Comparison of ENCODE assay signal across 8 mouse cellular contexts in the genomic region with DNA sequence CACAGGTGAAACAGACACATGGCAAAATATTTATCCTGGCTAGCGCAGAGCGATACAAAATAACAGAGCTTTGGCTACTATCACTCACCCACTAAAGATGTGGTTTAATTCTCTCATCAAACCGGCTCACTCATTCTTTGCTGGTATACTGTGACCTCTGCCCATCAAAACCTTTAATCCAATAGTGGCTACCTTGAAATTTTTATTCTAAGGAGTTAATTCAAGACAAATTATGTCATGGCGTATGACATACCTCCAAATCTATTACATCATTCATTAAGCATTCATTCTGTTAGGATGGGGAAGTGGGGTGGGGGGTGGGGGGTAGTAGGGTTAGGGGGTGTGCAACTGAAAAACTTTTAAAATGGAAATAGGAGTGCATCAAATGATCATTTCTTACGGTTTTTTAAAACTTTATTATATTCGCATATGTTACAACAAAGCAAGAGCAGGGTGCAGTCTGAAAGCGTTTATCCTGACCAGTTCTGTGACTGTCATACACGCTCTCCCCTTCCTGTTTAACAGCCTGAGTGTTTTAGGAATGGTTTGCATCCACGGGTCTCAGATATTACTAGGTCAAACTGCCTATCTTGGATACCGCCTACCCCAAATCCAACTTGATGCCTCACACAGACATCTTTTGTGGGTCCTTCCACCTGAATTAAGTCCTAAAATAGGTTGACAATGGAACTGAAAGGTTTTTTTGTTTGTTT. TPM values are rescaled to one million over a fixed set of nuclear protein-coding genes. Genes with fewer than 3 reads are reported as not detected.
DNase-seq lines count a peak whose midpoint lies in the region; ATAC-seq and TF ChIP-seq lines count a peak whose summit lies in the region.

No protein-coding gene starts in this region.

- H3K36me3 ChIP-seq in embryonic facial prominence, embryonic 14.5 days (ENCODE audit: control insufficient read depth, insufficient read depth, low read length), result no peaks in the 10 kb centered on the region
- no peaks in the 10 kb centered on the region for H3K36me3 ChIP-seq in limb, embryonic 10.5 days

- no peak for TF ChIP-seq POLR2A in olfactory bulb, adult 2 months (IDR thresholded peaks at IDR 0.05; ENCODE audit: insufficient read depth, low read depth, low read length)

- H3K27ac ChIP-seq in embryonic facial prominence, embryonic 14.5 days (replicated peaks; ENCODE audit: low read depth, low read length), result peak overlapping the region; percentile 95; the same call in 1 of the 2 replicates
- H3K27ac ChIP-seq in limb, embryonic 10.5 days, result peak overlapping the region; percentile 99; the same call in 1 of the 2 replicates
- no peak overlapping the region for H3K27ac ChIP-seq in olfactory bulb, adult 2 months (ENCODE audit: insufficient read depth, low read depth, low read length)

- no peak for TF ChIP-seq CTCF in olfactory bulb, adult 2 months (IDR thresholded peaks at IDR 0.05; ENCODE audit: insufficient read depth, low read depth, low read length)

- WGBS in embryonic facial prominence, embryonic 14.5 days, result 50% methylated on average over 10 of the region's 10 CpGs
- 84% methylated on average over 10 of the region's 10 CpGs for WGBS in limb, embryonic 10.5 days
- WGBS in olfactory bulb, adult 2 months, result 73% methylated on average over 10 of the region's 10 CpGs

- peak overlapping the region; percentile 92 for H3K4me3 ChIP-seq in embryonic facial prominence, embryonic 14.5 days (ENCODE audit: low read depth, low read length)
- peak overlapping the region; percentile 88 for H3K4me3 ChIP-seq in limb, embryonic 10.5 days
- H3K4me3 ChIP-seq in olfactory bulb, adult 2 months (ENCODE audit: insufficient read depth, low read depth, low read length), result peak overlapping the region; percentile 79; the same call in 1 of the 2 replicates

- peak overlapping the region; percentile 99 for H3K9ac ChIP-seq in embryonic facial prominence, embryonic 14.5 days (ENCODE audit: low read depth, low read length)

- no peak for ATAC-seq in embryonic facial prominence, embryonic 14.5 days (ENCODE audit: low read depth)
- ATAC-seq in frontal cortex, adult (ENCODE audit: low TSS enrichment), result no peak

- H3K9me3 ChIP-seq in embryonic facial prominence, embryonic 14.5 days (ENCODE audit: control insufficient read depth, low read length), result no peaks in the 10 kb centered on the region
- H3K9me3 ChIP-seq in limb, embryonic 10.5 days (replicated peaks), result no peaks in the 10 kb centered on the region

- no peaks in the 10 kb centered on the region for H3K27me3 ChIP-seq in embryonic facial prominence, embryonic 14.5 days (replicated peaks; ENCODE audit: control insufficient read depth, insufficient read depth, low read length)
- H3K27me3 ChIP-seq in limb, embryonic 10.5 days (ENCODE audit: low read depth, poor library complexity, severe bottlenecking), result no peaks in the 10 kb centered on the region

- H3K4me1 ChIP-seq in embryonic facial prominence, embryonic 14.5 days (ENCODE audit: control insufficient read depth, insufficient read depth, low read length), result peaks cover 37% of the 10 kb centered on the region
- H3K4me1 ChIP-seq in limb, embryonic 10.5 days, result peaks cover 53% of the 10 kb centered on the region
- H3K4me1 ChIP-seq in olfactory bulb, adult 2 months (ENCODE audit: control insufficient read depth, insufficient read depth, low read length), result peaks cover 7% of the 10 kb centered on the region; the same call in 1 of the 2 replicates

- peak; percentile 36 for DNase-seq in retina, embryonic 14.5 days (ENCODE audit: low spot score)
- DNase-seq in retina, postnatal 1 day, result no peak
- DNase-seq in embryonic facial prominence, embryonic 14.5 days (ENCODE audit: low spot score), result no peak
- no peak for DNase-seq in limb, embryonic 10.5 days (ENCODE audit: low spot score)
- DNase-seq in kidney, postnatal 10 days, result no peak
- DNase-seq in frontal cortex, adult 2 months (ENCODE audit: extremely low spot score in 1 of 2, low spot score in 1 of 2), result no peak

- H3K4me2 ChIP-seq in embryonic facial prominence, embryonic 14.5 days (ENCODE audit: low read depth, low read length), result peak overlapping the region; percentile 93

RNA-seq across cellular contexts. Expression of gene Fbxw4, which starts 1.4 kb away (rescaled TPM):
- polyA plus RNA-seq in embryonic facial prominence, embryonic 14.5 days (2014; fragmentation: Nextera tagmentation; extraction: Ambion mirVana), result 6.1 and 6.9 TPM in 2 replicates
- polyA plus RNA-seq in limb, embryonic 10.5 days (2016; fragmentation: Nextera tagmentation; extraction: Ambion mirVana), result 3.9 and 5.3 TPM in 2 replicates
- polyA plus RNA-seq in olfactory bulb, adult 2 months (2012; ENCODE audit: insufficient read depth, insufficient read length, low replicate concordance, missing spikeins), result not detected in 2 replicates
- polyA plus RNA-seq in frontal cortex, adult 2 months (2012; rRNA removed), result 53.4 and 66.2 TPM in 2 replicates
